Mouse (Mus musculus) CH12.LX (cell line): ENCODE measurements at regions not wholly inside any gene's neighbourhood (a gene's known extent, or its start where the extent isn't known, plus 50 kb on each side); places are given as distances from the start of the nearest gene placed in this dataset.

ENCODE experiments used
- DNase-seq: peaks from one replicate; pipeline ENCODE4 v3.0.0-alpha.2; 2013; ENCODE audit errors: extremely low read depth
- H3K27ac ChIP-seq: 2 replicates; pipeline ENCODE4 v1.5.1; 2012; ENCODE audit warnings: low read depth, mild to moderate bottlenecking, control low read depth, moderate library complexity; ENCODE audit not compliant: insufficient read depth
- H3K27me3 ChIP-seq: replicated peaks from 2 replicates; pipeline ENCODE3; 2012; ENCODE audit warnings: inconsistent platforms
- H3K36me3 ChIP-seq, 2 experiments: replicated peaks in 1 of 2; 2 replicates each; pipeline versions ENCODE3 to v1.6.1; 2012; ENCODE audit warnings: inconsistent platforms in 1 of 2, low read length in 1 of 2, mild to moderate bottlenecking in 1 of 2, mixed read lengths in 1 of 2, moderate library complexity in 1 of 2; ENCODE audit not compliant: control insufficient read depth in 1 of 2, insufficient read depth in 1 of 2
- H3K4me1 ChIP-seq, 2 experiments: 2 replicates each; pipeline ENCODE4 v1.6.1; 2012; ENCODE audit warnings: inconsistent platforms in 1 of 2, moderate library complexity in 1 of 2; ENCODE audit not compliant: insufficient read depth in 2 of 2, control insufficient read depth in 1 of 2
- H3K4me2 ChIP-seq: 2 replicates; pipeline ENCODE4 v1.6.1; 2012; ENCODE audit warnings: low read depth, mild to moderate bottlenecking, control low read depth; ENCODE audit not compliant: poor library complexity, insufficient read depth, severe bottlenecking
- H3K4me3 ChIP-seq, 3 experiments: fragments of 150-350 bp in 1 of 3; sonication (generic) in 1 of 3; replicated peaks in 1 of 3; 2 replicates each; pipeline versions ENCODE3 to v1.5.1; 2011 to 2012; ENCODE audit warnings: low read depth in 2 of 3, low read length in 2 of 3, mild to moderate bottlenecking in 2 of 3, moderate library complexity in 2 of 3, control low read depth in 1 of 3, improper control_type of control experiment in 1 of 3, inconsistent platforms in 1 of 3, mixed read lengths in 1 of 3; ENCODE audit not compliant: poor library complexity in 1 of 3
- H3K79me2 ChIP-seq: replicated peaks from 2 replicates; pipeline ENCODE4 v1.6.1; 2012; ENCODE audit warnings: mild to moderate bottlenecking, moderate library complexity; ENCODE audit not compliant: control insufficient read depth, poor library complexity, insufficient read depth, severe bottlenecking; ENCODE audit errors: extremely low read depth
- H3K9ac ChIP-seq: 2 replicates; pipeline ENCODE4 v1.6.1; 2012; ENCODE audit warnings: low read depth, mild to moderate bottlenecking, control low read depth, moderate library complexity; ENCODE audit not compliant: insufficient read depth
- H3K9me3 ChIP-seq: replicated peaks from 2 replicates; pipeline ENCODE3; 2012; ENCODE audit warnings: low read length, inconsistent platforms, mixed read lengths
- BHLHE40 ChIP-seq: IDR thresholded peaks from 2 replicates; pipeline ENCODE4 v1.6.1; 2011; ENCODE audit warnings: mild to moderate bottlenecking, low read depth, low read length, improper control_type of control experiment
- CHD1 ChIP-seq: IDR thresholded peaks from 2 replicates; pipeline ENCODE4 v1.6.1; 2012; ENCODE audit warnings: low read depth, low read length, improper control_type of control experiment, inconsistent platforms
- CHD2 ChIP-seq: IDR thresholded peaks from 2 replicates; pipeline ENCODE4 v1.6.1; 2011; ENCODE audit warnings: low read length, improper control_type of control experiment
- CTCF ChIP-seq, 2 experiments: IDR thresholded peaks in 1 of 2; conservative IDR thresholded peaks in 1 of 2; 2 replicates each; pipeline ENCODE4 v1.5.1; 2011 to 2012; ENCODE audit warnings: low read depth in 2 of 2, low read length in 2 of 2, improper control_type of control experiment in 1 of 2, inconsistent platforms in 1 of 2, mild to moderate bottlenecking in 1 of 2, moderate library complexity in 1 of 2
- GABPA ChIP-seq: IDR thresholded peaks from 2 replicates; pipeline ENCODE4 v1.6.1; 2012; ENCODE audit warnings: low read depth, low read length, improper control_type of control experiment, inconsistent platforms; ENCODE audit not compliant: insufficient replicate concordance
- HCFC1 ChIP-seq: IDR thresholded peaks from 2 replicates; pipeline ENCODE4 v1.6.1; 2012; ENCODE audit warnings: low read depth, mild to moderate bottlenecking, inconsistent platforms, low read length, improper control_type of control experiment
- JUN ChIP-seq: IDR thresholded peaks from 2 replicates; pipeline ENCODE4 v1.6.1; 2011; ENCODE audit warnings: low read depth, mild to moderate bottlenecking, low read length, improper control_type of control experiment, moderate library complexity; ENCODE audit not compliant: insufficient read depth
- MYC ChIP-seq: IDR thresholded peaks from 2 replicates; pipeline ENCODE4 v1.6.1; 2011; ENCODE audit warnings: low read depth, mild to moderate bottlenecking, improper control_type of control experiment, low read length
- NELFE ChIP-seq: IDR thresholded peaks from 2 replicates; pipeline ENCODE4 v1.6.1; 2011; ENCODE audit warnings: low read depth, low read length, improper control_type of control experiment
- SMC3 ChIP-seq: IDR thresholded peaks from 2 replicates; pipeline ENCODE4 v1.6.1; 2011; ENCODE audit warnings: low read depth, low read length, improper control_type of control experiment
- USF1 ChIP-seq: IDR thresholded peaks from 2 replicates; pipeline ENCODE4 v1.6.1; 2014; ENCODE audit warnings: low read depth, mild to moderate bottlenecking, inconsistent platforms, low read length, improper control_type of control experiment
- ZMIZ1 ChIP-seq: IDR thresholded peaks from 2 replicates; pipeline ENCODE4 v1.6.1; 2012; ENCODE audit warnings: low read depth, mild to moderate bottlenecking, inconsistent platforms, low read length, improper control_type of control experiment
- ZNF384 ChIP-seq: IDR thresholded peaks from 2 replicates; pipeline ENCODE4 v1.6.1; 2012; ENCODE audit warnings: low read depth, low read length, improper control_type of control experiment, inconsistent platforms
- dilution Hi-C: fragments of 300-500 bp; cut with MboI; formaldehyde crosslinking; loops from 2 replicates; pipeline ENCODE4 v1.14.3; 2020; ENCODE audit warnings: low sequenced_read_pairs; ENCODE audit not compliant: extremely low pct_unique_long_range_greater_than_20kb, extremely low pct_ligation_motif_present
- in situ Hi-C: fragments of 300-500 bp; cut with MboI; formaldehyde crosslinking; loops from 3 replicates; pipeline ENCODE4 v1.14.3; 2019; ENCODE audit warnings: low sequenced_read_pairs, low pct_ligation_motif_present, low pct_unique_long_range_greater_than_20kb, mixed read lengths

DNA sequence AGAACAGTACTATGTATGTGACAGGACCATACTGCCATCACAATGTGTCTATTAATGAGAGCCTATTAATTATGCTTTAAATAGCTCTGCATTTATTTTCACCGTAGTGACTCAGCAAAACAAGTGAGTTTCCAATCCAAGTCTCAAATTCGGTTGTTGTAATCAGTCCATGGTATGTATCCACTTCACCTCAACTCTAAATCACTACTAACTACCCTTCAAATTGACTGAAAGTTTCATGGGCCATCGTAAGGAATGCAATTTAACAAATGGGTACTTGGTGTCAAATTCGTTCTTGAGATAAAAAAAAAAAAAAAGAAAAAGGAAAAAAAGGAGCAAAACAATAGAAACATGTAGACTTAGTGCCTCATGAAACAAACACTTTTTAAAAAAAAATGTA is 433.2 kb downstream of the 1190002N15Rik start:
- in situ Hi-C loops: no loop called here
- Histone ChIP-seq H3K27me3 (no peaks in the 10 kb centered on the region), H3K9me3 (peaks cover 27% of the 10 kb centered on the region), H3K4me1 (no peaks in the 10 kb centered on the region), H3K4me3 (no peak overlapping the region), H3K4me2 (no peak overlapping the region), H3K79me2 (no peaks in the 10 kb centered on the region), H3K27ac (no peak overlapping the region), H3K36me3 (no peaks in the 10 kb centered on the region), H3K9ac (no peak overlapping the region)
- DNase-seq: no peak
- no peak for TF ChIP-seq NELFE
- TF ChIP-seq CHD1: no peak
- no peak for TF ChIP-seq ZMIZ1
- dilution Hi-C loops: no loop called here

- H3K36me3 ChIP-seq: no peaks in the 10 kb centered on the region
- dilution Hi-C loops: no loop called here
- no peak for DNase-seq
- H3K4me2 ChIP-seq: no peak overlapping the region
- TF ChIP-seq ZMIZ1 (no peak), USF1 (no peak), BHLHE40 (no peak), NELFE (no peak)
- TF ChIP-seq, all 38 proteins: peak for 0
- Histone ChIP-seq H3K9ac (no peak overlapping the region), H3K27ac (no peak overlapping the region), H3K4me1 (no peaks in the 10 kb centered on the region), H3K27me3 (no peaks in the 10 kb centered on the region), H3K4me3 (no peak overlapping the region), H3K9me3 (peaks cover 37% of the 10 kb centered on the region), H3K79me2 (no peaks in the 10 kb centered on the region)
- in situ Hi-C loops: no loop called here
Measured at GRCm38 (mm10) chr9:94101958-94102357, 435.9 kb downstream of the 1190002N15Rik start.

GRCm38 (mm10) chr9:94094800-94095199 is 443.1 kb downstream of the 1190002N15Rik start:
- no peaks in the 10 kb centered on the region for H3K27me3 ChIP-seq
- H3K27ac ChIP-seq: no peak overlapping the region
- no peak for TF ChIP-seq MYC
- no peak for TF ChIP-seq USF1
- no peak for TF ChIP-seq SMC3
- no peak for TF ChIP-seq HCFC1
- no peak for TF ChIP-seq CTCF (conservative IDR thresholded peaks at IDR 0.05 in 1 of 2, IDR thresholded peaks at IDR 0.05 in 1 of 2; ENCODE audit: low read depth in 2 of 2, low read length in 2 of 2)
- TF ChIP-seq CHD2: no peak
- no peak for TF ChIP-seq ZNF384
- TF ChIP-seq GABPA: no peak
- no peak for TF ChIP-seq JUN

More at GRCm38 (mm10) chr9:94094800-94095199, 443.1 kb downstream of the 1190002N15Rik start:
- H3K79me2 ChIP-seq: no peaks in the 10 kb centered on the region
- peaks cover 39% of the 10 kb centered on the region for H3K9me3 ChIP-seq
- no peak for DNase-seq
- no peaks in the 10 kb centered on the region for H3K36me3 ChIP-seq
- no peaks in the 10 kb centered on the region for H3K4me1 ChIP-seq
- dilution Hi-C loops (no loop called here), in situ Hi-C loops (no loop called here)
- H3K9ac ChIP-seq: no peak overlapping the region
- H3K4me2 ChIP-seq: no peak overlapping the region
- no peak overlapping the region for H3K4me3 ChIP-seq
